Comparison of ENCODE assay signal across 8 mouse cellular contexts in genomic region chr16:43363751-43364515, GRCm38 (mm10).
DNase-seq lines count a peak whose midpoint lies in the region; ATAC-seq and TF ChIP-seq lines count a peak whose summit lies in the region.

No protein-coding gene starts in this region.

- H3K4me1 ChIP-seq in embryonic facial prominence, embryonic 15.5 days: peaks cover 19% of the 10 kb centered on the region
- H3K4me1 ChIP-seq in heart, embryonic 12.5 days (replicated peaks): peaks cover 20% of the 10 kb centered on the region
- H3K4me1 ChIP-seq in liver, embryonic 13.5 days (replicated peaks): no peaks in the 10 kb centered on the region
- H3K4me1 ChIP-seq in olfactory bulb, adult 2 months (ENCODE audit: control insufficient read depth, insufficient read depth, low read length): peaks cover 10% of the 10 kb centered on the region

- TF ChIP-seq CTCF in olfactory bulb, adult 2 months (IDR thresholded peaks at IDR 0.05; ENCODE audit: insufficient read depth, low read depth, low read length): no peak

- peak; percentile 32 for DNase-seq in right cerebral cortex, adult 18-20 months
- no peak for DNase-seq in right cerebral cortex, postnatal 25 days
- peak; percentile 70 for DNase-seq in kidney, postnatal 10 days
- DNase-seq in liver, embryonic 13.5 days: no peak
- no peak for DNase-seq in thymus, postnatal 4 days

- H3K27ac ChIP-seq in embryonic facial prominence, embryonic 15.5 days (replicated peaks): peak overlapping the region; percentile 82
- peak overlapping the region; percentile 96 for H3K27ac ChIP-seq in heart, embryonic 12.5 days (ENCODE audit: poor library complexity, severe bottlenecking)
- no peak overlapping the region for H3K27ac ChIP-seq in liver, embryonic 13.5 days
- H3K27ac ChIP-seq in olfactory bulb, adult 2 months (ENCODE audit: insufficient read depth, low read depth, low read length): peak overlapping the region; percentile 42

- ATAC-seq in embryonic facial prominence, embryonic 15.5 days (ENCODE audit: insufficient number of reproducible peaks, low FRiP score, low TSS enrichment, low read depth): peak; percentile 43; the same call in 1 of the 2 replicates
- ATAC-seq in heart, embryonic 12.5 days (ENCODE audit: insufficient number of reproducible peaks, low FRiP score): peak; percentile 80
- ATAC-seq in liver, embryonic 13.5 days (ENCODE audit: low read depth): no peak

- no peaks in the 10 kb centered on the region for H3K36me3 ChIP-seq in embryonic facial prominence, embryonic 15.5 days
- H3K36me3 ChIP-seq in heart, embryonic 12.5 days: no peaks in the 10 kb centered on the region
- H3K36me3 ChIP-seq in liver, embryonic 13.5 days: no peaks in the 10 kb centered on the region

- no peak for TF ChIP-seq POLR2A in olfactory bulb, adult 2 months (IDR thresholded peaks at IDR 0.05; ENCODE audit: insufficient read depth, low read depth, low read length)

- no peak overlapping the region for H3K9ac ChIP-seq in embryonic facial prominence, embryonic 15.5 days
- H3K9ac ChIP-seq in heart, embryonic 12.5 days: peak overlapping the region; percentile 54
- no peak overlapping the region for H3K9ac ChIP-seq in liver, embryonic 13.5 days

- peak overlapping the region; percentile 27; the same call in 1 of the 2 replicates for H3K4me2 ChIP-seq in embryonic facial prominence, embryonic 15.5 days (replicated peaks)
- peak overlapping the region; percentile 64 for H3K4me2 ChIP-seq in heart, embryonic 12.5 days
- H3K4me2 ChIP-seq in liver, embryonic 13.5 days: peak overlapping the region; percentile 4; the same call in 1 of the 2 replicates

- no peaks in the 10 kb centered on the region for H3K27me3 ChIP-seq in embryonic facial prominence, embryonic 15.5 days
- no peaks in the 10 kb centered on the region for H3K27me3 ChIP-seq in heart, embryonic 12.5 days (replicated peaks)
- H3K27me3 ChIP-seq in liver, embryonic 13.5 days: no peaks in the 10 kb centered on the region

- WGBS in embryonic facial prominence, embryonic 15.5 days: 12% methylated on average over 7 of the region's 7 CpGs
- 11% methylated on average over 7 of the region's 7 CpGs for WGBS in heart, embryonic 12.5 days
- 23% methylated on average over 7 of the region's 7 CpGs for WGBS in liver, embryonic 13.5 days (ENCODE audit: insufficient replicate concordance)
- WGBS in olfactory bulb, adult 2 months: 33% methylated on average over 7 of the region's 7 CpGs

- no peaks in the 10 kb centered on the region for H3K9me3 ChIP-seq in embryonic facial prominence, embryonic 15.5 days (replicated peaks)
- H3K9me3 ChIP-seq in heart, embryonic 12.5 days (replicated peaks): no peaks in the 10 kb centered on the region
- H3K9me3 ChIP-seq in liver, embryonic 13.5 days (replicated peaks): no peaks in the 10 kb centered on the region

- H3K4me3 ChIP-seq in embryonic facial prominence, embryonic 15.5 days (replicated peaks): no peak overlapping the region; the same call in 1 of the 2 replicates
- H3K4me3 ChIP-seq in heart, embryonic 12.5 days: 0 out of 2 replicates have a peak overlapping the region, but pooled peaks have one; percentile 21
- H3K4me3 ChIP-seq in liver, embryonic 13.5 days (replicated peaks): no peak overlapping the region
- H3K4me3 ChIP-seq in olfactory bulb, adult 2 months (ENCODE audit: insufficient read depth, low read depth, low read length): peak overlapping the region; percentile 9; the same call in 1 of the 2 replicates

Comparison
In these comparisons a context has a peak if more than half of its experiments do, and no peak if none do; other contexts are left out.
1. DNase-seq: peak in right cerebral cortex, adult 18-20 months (single experiment) and kidney, postnatal 10 days (single experiment); none in right cerebral cortex, postnatal 25 days (single experiment), liver, embryonic 13.5 days (single experiment) and thymus, postnatal 4 days (single experiment).
2. H3K4me2 ChIP-seq: peak in every context shown above with its lines; median percentile 64 in heart, embryonic 12.5 days; 27 in embryonic facial prominence, embryonic 15.5 days; 4 in liver, embryonic 13.5 days.
3. H3K4me3 ChIP-seq: peak in heart, embryonic 12.5 days (single experiment) and olfactory bulb, adult 2 months (single experiment); none in embryonic facial prominence, embryonic 15.5 days (single experiment) and liver, embryonic 13.5 days (single experiment).